Mouse (Mus musculus): ENCODE data around the gene Radil.

GRCm38 (mm10) chr5:142549961-142550705 is 765 bp downstream of the Radil start:
- no peak for TF ChIP-seq GATA1 (IDR thresholded peaks at IDR 0.05; ENCODE audit: borderline replicate concordance, low read length)
- no peak for TF ChIP-seq FLI1 (IDR thresholded peaks at IDR 0.05; ENCODE audit: low read length)
